Mouse (Mus musculus) bone marrow macrophage, adult 2 months (primary cell): ENCODE data around the gene Rims1.

Experiments
- CTCF ChIP-seq: IDR thresholded peaks from 2 replicates; pipeline ENCODE4 v1.5.1; 2012; ENCODE audit warnings: low read depth, mild to moderate bottlenecking, low read length, moderate library complexity
- POLR2A ChIP-seq: IDR thresholded peaks from 2 replicates; pipeline ENCODE4 v1.6.1; 2012; ENCODE audit warnings: mild to moderate bottlenecking, low read depth, low read length, borderline replicate concordance

- no peak for TF ChIP-seq CTCF
- no peak for TF ChIP-seq POLR2A
Measured at GRCm38 (mm10) chr1:22629011-22629410, 176.8 kb downstream of the Rims1 start.
